Mouse (Mus musculus) midbrain, embryonic 13.5 days (tissue): ENCODE measurements around the gene Hhat. TPM values are rescaled to one million over a fixed set of nuclear protein-coding genes. Genes with fewer than 3 reads are reported as not detected.

Experiments
- ATAC-seq: fragments of 200-750 bp; cut with Nextera tagmentation; 2 replicates; pipeline ENCODE4 v1.8.0; 2017; ENCODE audit warnings: mild to moderate bottlenecking, moderate TSS enrichment, moderate library complexity
- H3K27ac ChIP-seq: fragments of 300-500 bp; sonication (generic); 2 replicates; pipeline ENCODE4 v1.5.1; 2015; ENCODE audit warnings: inconsistent platforms, mild to moderate bottlenecking, moderate library complexity
- H3K27me3 ChIP-seq: fragments of 300-500 bp; sonication (generic); 2 replicates; pipeline ENCODE4 v1.6.1; 2015; ENCODE audit warnings: mild to moderate bottlenecking, inconsistent platforms
- H3K36me3 ChIP-seq: fragments of 300-500 bp; sonication (generic); 2 replicates; pipeline ENCODE4 v1.6.1; 2015; ENCODE audit warnings: mild to moderate bottlenecking, inconsistent platforms
- H3K4me1 ChIP-seq: fragments of 300-500 bp; sonication (generic); replicated peaks from 2 replicates; pipeline ENCODE4 v1.6.1; 2015; ENCODE audit warnings: inconsistent platforms
- H3K4me2 ChIP-seq: fragments of 300-500 bp; sonication (generic); replicated peaks from 2 replicates; pipeline ENCODE4 v1.6.1; 2015; ENCODE audit warnings: moderate library complexity, mild to moderate bottlenecking, inconsistent platforms
- H3K4me3 ChIP-seq: fragments of 300-500 bp; sonication (generic); replicated peaks from 2 replicates; pipeline ENCODE4 v1.5.1; 2015; ENCODE audit warnings: mild to moderate bottlenecking, inconsistent platforms
- H3K9ac ChIP-seq: fragments of 300-500 bp; sonication (generic); replicated peaks from 2 replicates; pipeline ENCODE4 v1.6.1; 2015; ENCODE audit warnings: mild to moderate bottlenecking, inconsistent platforms
- H3K9me3 ChIP-seq: fragments of 300-500 bp; sonication (generic); 2 replicates; pipeline ENCODE4 v1.6.1; 2016; ENCODE audit warnings: mild to moderate bottlenecking, inconsistent platforms
- WGBS: fragments of 180-500 bp; shearing (Covaris S2); methylation state at CpG from one replicate; pipeline ENCODE4 v1.1.7; 2015; 5-methylcytosine and 5-hydroxymethylcytosine counted together
- polyA plus RNA-seq: library from polyadenylated mRNA; unstranded; fragments of >200 nt; fragmentation: Nextera tagmentation; extraction: Ambion mirVana; gene quantifications from 2 replicates; pipeline ENCODE4 v1.2.1, GENCODE M21; 2015

Gene Hhat
- polyA plus RNA-seq, 1 experiment from 2014 or later = 5.9 TPM

- ATAC-seq = no peak
- H3K36me3 ChIP-seq = no peaks in the 10 kb centered on the region
- WGBS = 32% methylated on average over 12 of the region's 12 CpGs
- H3K4me3 ChIP-seq = no peak overlapping the region
- H3K27ac ChIP-seq = peak overlapping the region; percentile 11; the same call in 1 of the 2 replicates
- no peaks in the 10 kb centered on the region for H3K27me3 ChIP-seq
- no peaks in the 10 kb centered on the region for H3K9me3 ChIP-seq
- H3K4me1 ChIP-seq = peaks cover 50% of the 10 kb centered on the region
- H3K9ac ChIP-seq = no peak overlapping the region
- H3K4me2 ChIP-seq = no peak overlapping the region
Observed at GRCm38 (mm10) chr1:192522376-192523178, 248.4 kb downstream of the Hhat start.

- no peak overlapping the region; the same call in 1 of the 2 replicates for H3K27ac ChIP-seq
- H3K9me3 ChIP-seq = no peaks in the 10 kb centered on the region
- ATAC-seq = no peak
- H3K4me1 ChIP-seq = peaks cover 48% of the 10 kb centered on the region
- H3K36me3 ChIP-seq = no peaks in the 10 kb centered on the region
- no peak overlapping the region for H3K9ac ChIP-seq
- no peaks in the 10 kb centered on the region for H3K27me3 ChIP-seq
- 0 out of 2 replicates have a peak overlapping the region, but pooled peaks have one; percentile 7 for H3K4me2 ChIP-seq
- no peak overlapping the region for H3K4me3 ChIP-seq
- WGBS = 29% methylated on average over 13 of the region's 13 CpGs
Observed at GRCm38 (mm10) chr1:192520836-192521435, 250.1 kb downstream of the Hhat start.

GRCm38 (mm10) chr1:192519713-192520112, 251.3 kb downstream of the Hhat start:
- no peaks in the 10 kb centered on the region for H3K36me3 ChIP-seq
- peaks cover 40% of the 10 kb centered on the region for H3K4me1 ChIP-seq
- no peaks in the 10 kb centered on the region for H3K9me3 ChIP-seq
- no peak overlapping the region for H3K9ac ChIP-seq
- H3K4me3 ChIP-seq = no peak overlapping the region
- no peak overlapping the region for H3K27ac ChIP-seq
- no peaks in the 10 kb centered on the region for H3K27me3 ChIP-seq
- H3K4me2 ChIP-seq = no peak overlapping the region
- 70% methylated on average over 1 of the region's 1 CpGs for WGBS
- ATAC-seq = no peak

- 80% methylated on average over 3 of the region's 3 CpGs for WGBS
- no peak for ATAC-seq
- Histone ChIP-seq H3K27me3 (no peaks in the 10 kb centered on the region), H3K4me2 (no peak overlapping the region), H3K36me3 (no peaks in the 10 kb centered on the region), H3K27ac (no peak overlapping the region), H3K4me1 (0 out of 2 replicates have a peak, but pooled peaks cover 6% of the 10 kb centered on the region), H3K9ac (no peak overlapping the region), H3K4me3 (no peak overlapping the region), H3K9me3 (no peaks in the 10 kb centered on the region)
Observed at GRCm38 (mm10) chr1:192515373-192515772, 255.7 kb downstream of the Hhat start.

- Histone ChIP-seq H3K27ac (no peak overlapping the region), H3K9me3 (no peaks in the 10 kb centered on the region), H3K36me3 (no peaks in the 10 kb centered on the region), H3K4me2 (no peak overlapping the region), H3K4me3 (no peak overlapping the region), H3K27me3 (no peaks in the 10 kb centered on the region), H3K9ac (no peak overlapping the region), H3K4me1 (no peaks in the 10 kb centered on the region)
- 98% methylated on average over 1 of the region's 1 CpGs for WGBS
- ATAC-seq = no peak
Observed at GRCm38 (mm10) chr1:192512821-192513220, 258.2 kb downstream of the Hhat start.

GRCm38 (mm10) chr1:192503651-192504050, 267.4 kb downstream of the Hhat start:
- Histone ChIP-seq H3K27me3 (no peaks in the 10 kb centered on the region), H3K4me2 (no peak overlapping the region), H3K9me3 (no peaks in the 10 kb centered on the region), H3K36me3 (0 out of 2 replicates have a peak, but pooled peaks cover 3% of the 10 kb centered on the region), H3K4me1 (no peaks in the 10 kb centered on the region), H3K27ac (no peak overlapping the region), H3K4me3 (no peak overlapping the region), H3K9ac (no peak overlapping the region)
- WGBS = 88% methylated on average over 4 of the region's 4 CpGs
- no peak for ATAC-seq

GRCm38 (mm10) chr1:192502835-192503234, 268.2 kb downstream of the Hhat start:
- Histone ChIP-seq H3K4me2 (no peak overlapping the region), H3K27me3 (no peaks in the 10 kb centered on the region), H3K4me3 (no peak overlapping the region), H3K9ac (no peak overlapping the region), H3K4me1 (no peaks in the 10 kb centered on the region), H3K36me3 (0 out of 2 replicates have a peak, but pooled peaks cover 3% of the 10 kb centered on the region), H3K27ac (no peak overlapping the region), H3K9me3 (no peaks in the 10 kb centered on the region)
- no peak for ATAC-seq

- Histone ChIP-seq H3K27ac (no peak overlapping the region), H3K36me3 (0 out of 2 replicates have a peak, but pooled peaks cover 3% of the 10 kb centered on the region), H3K9ac (no peak overlapping the region), H3K4me2 (no peak overlapping the region), H3K4me1 (no peaks in the 10 kb centered on the region), H3K9me3 (no peaks in the 10 kb centered on the region), H3K4me3 (no peak overlapping the region), H3K27me3 (no peaks in the 10 kb centered on the region)
- ATAC-seq = no peak
- 76% methylated on average over 9 of the region's 9 CpGs for WGBS
Observed at GRCm38 (mm10) chr1:192502016-192502415, 269.0 kb downstream of the Hhat start.

- no peak for ATAC-seq
- WGBS = 94% methylated on average over 2 of the region's 2 CpGs
Observed at GRCm38 (mm10) chr1:192497505-192497904, 273.5 kb downstream of the Hhat start.

GRCm38 (mm10) chr1:192489908-192490825, 280.9 kb downstream of the Hhat start:
- no peak overlapping the region for H3K4me2 ChIP-seq
- H3K27ac ChIP-seq = no peak overlapping the region
- H3K9ac ChIP-seq = no peak overlapping the region
- H3K9me3 ChIP-seq = no peaks in the 10 kb centered on the region
- ATAC-seq = no peak
- WGBS = 79% methylated on average over 13 of the region's 13 CpGs
- H3K4me1 ChIP-seq = no peaks in the 10 kb centered on the region
- H3K27me3 ChIP-seq = no peaks in the 10 kb centered on the region
- H3K4me3 ChIP-seq = no peak overlapping the region
- H3K36me3 ChIP-seq = no peaks in the 10 kb centered on the region

More at GRCm38 (mm10) chr1:192497505-192497904, 273.5 kb downstream of the Hhat start:
- no peaks in the 10 kb centered on the region for H3K4me1 ChIP-seq
- H3K27ac ChIP-seq = no peak overlapping the region
- no peak overlapping the region for H3K4me3 ChIP-seq
- H3K27me3 ChIP-seq = no peaks in the 10 kb centered on the region
- no peak overlapping the region for H3K4me2 ChIP-seq
- no peaks in the 10 kb centered on the region for H3K9me3 ChIP-seq
- H3K36me3 ChIP-seq = no peaks in the 10 kb centered on the region
- no peak overlapping the region for H3K9ac ChIP-seq

GRCm38 (mm10) chr1:192487571-192487970, 283.5 kb downstream of the Hhat start:
- no peak overlapping the region for H3K9ac ChIP-seq
- no peak for ATAC-seq
- H3K27me3 ChIP-seq = no peaks in the 10 kb centered on the region
- H3K4me2 ChIP-seq = no peak overlapping the region
- H3K4me3 ChIP-seq = no peak overlapping the region
- no peak overlapping the region for H3K27ac ChIP-seq
- H3K36me3 ChIP-seq = no peaks in the 10 kb centered on the region
- H3K9me3 ChIP-seq = no peaks in the 10 kb centered on the region
- no peaks in the 10 kb centered on the region for H3K4me1 ChIP-seq
- WGBS = 97% methylated on average over 11 of the region's 11 CpGs

- Histone ChIP-seq H3K9me3 (no peaks in the 10 kb centered on the region), H3K4me1 (no peaks in the 10 kb centered on the region), H3K27me3 (no peaks in the 10 kb centered on the region), H3K27ac (no peak overlapping the region), H3K9ac (no peak overlapping the region), H3K36me3 (no peaks in the 10 kb centered on the region), H3K4me3 (no peak overlapping the region), H3K4me2 (no peak overlapping the region)
- WGBS = 79% methylated on average over 3 of the region's 3 CpGs
- no peak for ATAC-seq
Observed at GRCm38 (mm10) chr1:192485030-192485429, 286.0 kb downstream of the Hhat start.
